Mouse (Mus musculus): Measurements from ENCODE around the gene Trub1.

DNA sequence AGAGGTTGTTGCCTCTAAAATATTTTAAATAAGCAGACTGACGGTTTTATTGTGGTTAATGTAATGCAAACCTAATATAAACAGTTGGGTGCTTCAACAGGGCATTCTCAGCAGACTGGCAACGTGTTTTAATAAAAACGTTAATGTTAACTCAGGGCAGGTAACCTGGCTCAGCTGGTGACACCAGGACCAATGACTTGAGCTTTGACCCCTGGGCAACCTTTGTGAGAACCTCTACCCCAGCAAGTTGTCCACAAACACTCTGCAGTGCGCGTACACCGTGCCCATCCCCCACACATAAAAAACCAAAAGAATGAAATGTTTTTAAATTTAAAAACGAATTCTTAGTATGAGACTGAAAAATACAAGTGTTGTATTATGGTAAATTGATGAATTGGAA, 36.8 kb downstream of the Trub1 start:
- TF ChIP-seq CTCF (IDR thresholded peaks at IDR 0.05; ENCODE audit: extremely low read depth, insufficient read depth, low read length) (no peak), POLR2A (IDR thresholded peaks at IDR 0.05; ENCODE audit: extremely low read depth, insufficient read depth, low read length) (no peak)

All from cortical plate, adult 2 months (tissue).